Mouse (Mus musculus): ENCODE measurements at regions not wholly inside any gene's neighbourhood (a gene's known extent, or its start where the extent isn't known, plus 50 kb on each side); places are given as distances from the start of the nearest gene placed in this dataset.

GRCm38 (mm10) chr3:8282411-8282810 lies 1327.5 kb downstream of the Zfp704 start:
- TF ChIP-seq CTCF (IDR thresholded peaks at IDR 0.05) (no peak), EP300 (IDR thresholded peaks at IDR 0.05; ENCODE audit: insufficient read depth, low read depth, low read length) (no peak)

Data from heart, adult 2 months (tissue).